ENCODE assay signal across 27 mouse cellular contexts in the genomic region with DNA sequence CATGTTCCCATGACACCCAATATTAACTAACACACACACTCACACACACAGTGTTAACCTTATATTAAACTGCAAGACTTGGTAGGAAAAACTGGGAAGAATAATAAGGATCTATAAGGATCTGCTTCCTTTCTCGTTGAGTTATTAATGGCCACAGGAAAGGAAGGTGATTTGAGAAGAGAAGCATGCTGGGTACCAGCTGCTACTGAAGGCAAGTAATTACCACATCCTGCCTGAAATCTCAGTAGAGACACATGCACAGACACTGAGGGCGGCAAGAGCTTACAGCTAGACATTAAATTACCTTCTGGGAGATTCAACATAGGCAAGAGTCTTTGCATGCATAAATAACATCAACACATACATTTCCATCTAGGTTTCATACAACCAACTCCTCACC.
A peak's percentile ranks its signal among the peaks of the same experiment; 100 is the strongest.
DNase-seq lines count a peak whose midpoint lies in the region; ATAC-seq and TF ChIP-seq lines count a peak whose summit lies in the region.
"Had no signal": no experiment of that assay in that cellular context is flagged by ENCODE, and none has a peak within 500 bp of the region (broad histone marks: within the 10 kb centered on the region; RNA-seq: fewer than 3 reads in every experiment).

No protein-coding gene starts in this region.

- WGBS in hindbrain, embryonic 13.5 days = 60% methylated on average over 2 of the region's 2 CpGs
- WGBS in hindbrain, embryonic 11.5 days = 67% methylated on average over 2 of the region's 2 CpGs
- 40% methylated on average over 2 of the region's 2 CpGs for WGBS in neural tube, embryonic 14.5 days
- WGBS in neural tube, embryonic 15.5 days = 42% methylated on average over 2 of the region's 2 CpGs
- WGBS in hindbrain, postnatal 0 days = 49% methylated on average over 2 of the region's 2 CpGs

- H3K4me2 ChIP-seq in hindbrain, embryonic 13.5 days = no peak overlapping the region
- H3K4me2 ChIP-seq in hindbrain, embryonic 11.5 days (replicated peaks; ENCODE audit: low read depth, low read length) = no peak overlapping the region
- no peak overlapping the region for H3K4me2 ChIP-seq in neural tube, embryonic 14.5 days (ENCODE audit: low read depth, low read length)
- H3K4me2 ChIP-seq in neural tube, embryonic 15.5 days = no peak overlapping the region
- H3K4me2 ChIP-seq in hindbrain, postnatal 0 days (ENCODE audit: low read depth, low read length) = no peak overlapping the region
- H3K4me2 ChIP-seq: embryonic facial prominence, embryonic 12.5 days; embryonic facial prominence, embryonic 15.5 days; heart, embryonic 13.5 days had no signal

- DNase-seq in cerebellum, postnatal 10 days = peak; percentile 19 to 23
- DNase-seq in cerebellum, adult 9-11 months = no peak
- no peak for DNase-seq in hindbrain, embryonic 11.5 days (ENCODE audit: low spot score)
- DNase-seq in hindbrain, postnatal 0 days (ENCODE audit: low spot score) = peak; percentile 45
- no peak for DNase-seq in ovary, postnatal 14 days (ENCODE audit: low spot score)
- DNase-seq: adrenal gland, postnatal 10 days; adrenal gland, postnatal 36 days; cerebellum, adult 11-12 months; cerebellum, adult 8-10 months; cerebellum, postnatal 25 days; forebrain, postnatal 0 days; gastrocnemius, adult 2 months; gastrocnemius, postnatal 14 days; heart, adult 18-20 months; heart, postnatal 14 days; heart, postnatal 4 days had no signal

- H3K9me3 ChIP-seq in hindbrain, embryonic 13.5 days = no peaks in the 10 kb centered on the region
- no peaks in the 10 kb centered on the region for H3K9me3 ChIP-seq in hindbrain, embryonic 11.5 days (ENCODE audit: control insufficient read depth, low read length)
- no peaks in the 10 kb centered on the region for H3K9me3 ChIP-seq in neural tube, embryonic 14.5 days (ENCODE audit: control insufficient read depth, low read length)
- H3K9me3 ChIP-seq in neural tube, embryonic 15.5 days (replicated peaks) = no peaks in the 10 kb centered on the region
- H3K9me3 ChIP-seq in hindbrain, postnatal 0 days (ENCODE audit: low read length) = no peaks in the 10 kb centered on the region
- H3K9me3 ChIP-seq: embryonic facial prominence, embryonic 12.5 days; embryonic facial prominence, embryonic 15.5 days; G1E; heart, embryonic 13.5 days had no signal

- ATAC-seq in hindbrain, embryonic 13.5 days (ENCODE audit: low FRiP score) = peak; percentile 52; the same call in 1 of the 2 replicates
- no peak for ATAC-seq in hindbrain, embryonic 11.5 days (ENCODE audit: low FRiP score)
- ATAC-seq in neural tube, embryonic 14.5 days (ENCODE audit: low read depth) = peak; percentile 54; the same call in 1 of the 2 replicates
- ATAC-seq in neural tube, embryonic 15.5 days (ENCODE audit: low FRiP score) = no peak
- peak; percentile 70; the same call in 1 of the 2 replicates for ATAC-seq in hindbrain, postnatal 0 days
- ATAC-seq: forebrain, embryonic 14.5 days; forebrain, postnatal 0 days; intestine, postnatal 0 days; Patski had no signal

- no peak overlapping the region for H3K9ac ChIP-seq in hindbrain, embryonic 13.5 days
- H3K9ac ChIP-seq in hindbrain, embryonic 11.5 days (ENCODE audit: low read depth, low read length) = no peak overlapping the region
- H3K9ac ChIP-seq in neural tube, embryonic 14.5 days (replicated peaks; ENCODE audit: low read depth, low read length) = no peak overlapping the region
- H3K9ac ChIP-seq in neural tube, embryonic 15.5 days (replicated peaks) = no peak overlapping the region
- no peak overlapping the region for H3K9ac ChIP-seq in hindbrain, postnatal 0 days (replicated peaks; ENCODE audit: low read length)
- H3K9ac ChIP-seq: embryonic facial prominence, embryonic 12.5 days; embryonic facial prominence, embryonic 15.5 days; forebrain, postnatal 0 days; heart, embryonic 13.5 days had no signal

- no peak overlapping the region for H3K4me3 ChIP-seq in hindbrain, embryonic 13.5 days
- H3K4me3 ChIP-seq in hindbrain, embryonic 11.5 days (ENCODE audit: low read depth, low read length) = no peak overlapping the region
- H3K4me3 ChIP-seq in neural tube, embryonic 14.5 days (ENCODE audit: low read depth, low read length) = no peak overlapping the region
- H3K4me3 ChIP-seq in neural tube, embryonic 15.5 days (replicated peaks) = no peak overlapping the region
- no peak overlapping the region for H3K4me3 ChIP-seq in hindbrain, postnatal 0 days (ENCODE audit: low read length)
- H3K4me3 ChIP-seq: embryonic facial prominence, embryonic 12.5 days; embryonic facial prominence, embryonic 15.5 days; gastrocnemius, adult 2 months; heart, embryonic 13.5 days had no signal

- no peak for TF ChIP-seq CTCF in hindbrain, postnatal 0 days (IDR thresholded peaks at IDR 0.05; ENCODE audit: low read depth)

- H3K27ac ChIP-seq in hindbrain, embryonic 13.5 days = no peak overlapping the region
- H3K27ac ChIP-seq in hindbrain, embryonic 11.5 days (ENCODE audit: low read depth, low read length) = no peak overlapping the region
- H3K27ac ChIP-seq in neural tube, embryonic 14.5 days (ENCODE audit: low read depth, low read length) = no peak overlapping the region
- no peak overlapping the region for H3K27ac ChIP-seq in neural tube, embryonic 15.5 days (replicated peaks)
- H3K27ac ChIP-seq in hindbrain, postnatal 0 days = no peak overlapping the region
- H3K27ac ChIP-seq: embryonic facial prominence, embryonic 12.5 days; embryonic facial prominence, embryonic 15.5 days; gastrocnemius, adult 2 months; heart, embryonic 13.5 days had no signal

- no peaks in the 10 kb centered on the region for H3K27me3 ChIP-seq in hindbrain, embryonic 13.5 days
- no peaks in the 10 kb centered on the region for H3K27me3 ChIP-seq in hindbrain, embryonic 11.5 days (ENCODE audit: control insufficient read depth, insufficient read depth, low read length)
- no peaks in the 10 kb centered on the region for H3K27me3 ChIP-seq in neural tube, embryonic 14.5 days (ENCODE audit: control insufficient read depth, insufficient read depth, low read length)
- H3K27me3 ChIP-seq in neural tube, embryonic 15.5 days (replicated peaks) = no peaks in the 10 kb centered on the region
- H3K27me3 ChIP-seq in hindbrain, postnatal 0 days (ENCODE audit: insufficient read depth, low read length) = no peaks in the 10 kb centered on the region
- H3K27me3 ChIP-seq: CH12.LX; embryonic facial prominence, embryonic 12.5 days; embryonic facial prominence, embryonic 15.5 days; heart, embryonic 13.5 days; Patski had no signal

- H3K36me3 ChIP-seq in hindbrain, embryonic 13.5 days = no peaks in the 10 kb centered on the region
- H3K36me3 ChIP-seq in hindbrain, embryonic 11.5 days (ENCODE audit: control insufficient read depth, insufficient read depth, low read length) = no peaks in the 10 kb centered on the region
- no peaks in the 10 kb centered on the region for H3K36me3 ChIP-seq in neural tube, embryonic 14.5 days (ENCODE audit: control insufficient read depth, insufficient read depth, low read length)
- H3K36me3 ChIP-seq in neural tube, embryonic 15.5 days = no peaks in the 10 kb centered on the region
- no peaks in the 10 kb centered on the region for H3K36me3 ChIP-seq in hindbrain, postnatal 0 days (ENCODE audit: insufficient read depth, low read length)
- H3K36me3 ChIP-seq: embryonic facial prominence, embryonic 12.5 days; embryonic facial prominence, embryonic 15.5 days; G1E; heart, embryonic 13.5 days had no signal

- H3K4me1 ChIP-seq in hindbrain, embryonic 13.5 days (replicated peaks) = 0 out of 2 replicates have a peak, but pooled peaks cover 3% of the 10 kb centered on the region
- H3K4me1 ChIP-seq in hindbrain, embryonic 11.5 days (replicated peaks; ENCODE audit: control insufficient read depth, insufficient read depth, low read length) = no peaks in the 10 kb centered on the region
- no peaks in the 10 kb centered on the region for H3K4me1 ChIP-seq in neural tube, embryonic 14.5 days (ENCODE audit: control insufficient read depth, insufficient read depth, low read length)
- H3K4me1 ChIP-seq in neural tube, embryonic 15.5 days = no peaks in the 10 kb centered on the region
- H3K4me1 ChIP-seq in hindbrain, postnatal 0 days (ENCODE audit: insufficient read depth, low read length) = no peaks in the 10 kb centered on the region
- H3K4me1 ChIP-seq: embryonic facial prominence, embryonic 12.5 days; embryonic facial prominence, embryonic 15.5 days; heart, embryonic 13.5 days had no signal

Comparison
In these comparisons a context has a peak if more than half of its experiments do, and no peak if none do; other contexts are left out.
1. DNase-seq: peak in cerebellum, postnatal 10 days (2 of 2) and hindbrain, postnatal 0 days (single experiment); none in cerebellum, adult 9-11 months (single experiment), hindbrain, embryonic 11.5 days (single experiment) and ovary, postnatal 14 days (single experiment).
2. ATAC-seq: peak in hindbrain, embryonic 13.5 days (single experiment), neural tube, embryonic 14.5 days (single experiment) and hindbrain, postnatal 0 days (single experiment); none in hindbrain, embryonic 11.5 days (single experiment) and neural tube, embryonic 15.5 days (single experiment).